Mouse (Mus musculus) midbrain, postnatal 0 days (tissue): ENCODE measurements around the gene Mrps23. TPM values are rescaled to one million over a fixed set of nuclear protein-coding genes. Genes with fewer than 3 reads are reported as not detected.
A peak's percentile ranks its signal among the peaks of the same experiment; 100 is the strongest.

Experiments
- ATAC-seq: fragments of 200-750 bp; cut with Nextera tagmentation; 2 replicates; pipeline ENCODE4 v1.8.0; 2017; ENCODE audit warnings: moderate number of reproducible peaks, mild to moderate bottlenecking, moderate TSS enrichment, moderate library complexity; ENCODE audit not compliant: low FRiP score
- DNase-seq: peaks from one replicate; pipeline ENCODE4 v3.0.0-alpha.2; 2015; ENCODE audit warnings: low spot score
- H3K27ac ChIP-seq: fragments of 300-500 bp; sonication (generic); 2 replicates; pipeline ENCODE4 v1.5.1; 2014; ENCODE audit warnings: low read depth, mild to moderate bottlenecking, low read length, mixed read lengths
- H3K27me3 ChIP-seq: fragments of 300-500 bp; sonication (generic); 2 replicates; pipeline ENCODE4 v1.6.1; 2014; ENCODE audit warnings: low read length, control low read depth, mixed read lengths; ENCODE audit not compliant: insufficient read depth
- H3K36me3 ChIP-seq: fragments of 300-500 bp; sonication (generic); 2 replicates; pipeline ENCODE4 v1.6.1; 2014; ENCODE audit warnings: low read length, control low read depth, mixed read lengths; ENCODE audit not compliant: insufficient read depth
- H3K4me1 ChIP-seq: fragments of 300-500 bp; sonication (generic); 2 replicates; pipeline ENCODE4 v1.6.1; 2014; ENCODE audit warnings: mild to moderate bottlenecking, control low read depth, antibody characterized with exemption, low read length, mixed read lengths; ENCODE audit not compliant: insufficient read depth
- H3K4me2 ChIP-seq: fragments of 300-500 bp; sonication (generic); 2 replicates; pipeline ENCODE4 v1.6.1; 2014; ENCODE audit warnings: low read depth, mild to moderate bottlenecking, low read length, mixed read lengths; ENCODE audit not compliant: poor library complexity, severe bottlenecking
- H3K4me3 ChIP-seq: fragments of 300-500 bp; sonication (generic); 2 replicates; pipeline ENCODE4 v1.5.1; 2014; ENCODE audit warnings: low read depth, mild to moderate bottlenecking, low read length, moderate library complexity
- H3K9ac ChIP-seq: fragments of 300-500 bp; sonication (generic); replicated peaks from 2 replicates; pipeline ENCODE4 v1.6.1; 2014; ENCODE audit warnings: mild to moderate bottlenecking, low read length, moderate library complexity, mixed read lengths; ENCODE audit not compliant: poor library complexity, severe bottlenecking
- H3K9me3 ChIP-seq: fragments of 300-500 bp; sonication (generic); 2 replicates; pipeline ENCODE4 v1.6.1; 2016; ENCODE audit warnings: low read length, control low read depth
- CTCF ChIP-seq: IDR thresholded peaks from 2 replicates; pipeline ENCODE4 v1.5.1; 2016; ENCODE audit warnings: antibody characterized with exemption, mild to moderate bottlenecking
- WGBS: fragments of 180-500 bp; shearing (Covaris S2); extraction: QIAGEN DNeasy Blood & Tissue Kit; methylation state at CpG from one replicate; pipeline ENCODE4 v1.1.7; 2014; 5-methylcytosine and 5-hydroxymethylcytosine counted together
- polyA plus RNA-seq: library from polyadenylated mRNA; unstranded; fragments of >200 nt; fragmentation: Nextera tagmentation; extraction: Ambion mirVana; gene quantifications from 2 replicates; pipeline ENCODE4 v1.2.1, GENCODE M21; 2015
- total RNA-seq: library from RNA; depleted of rRNA; stranded (reverse); fragments of >200 nt; gene quantifications from 2 replicates; pipeline ENCODE4 v1.2.3, GENCODE M21; 2014

Mrps23 gene
- total and polyA plus RNA-seq, 2 experiments from 2014 or later, result 29.4 to 63.2 TPM

GRCm38 (mm10) chr11:88245581-88246170, 41.5 kb downstream of the Mrps23 start:
- Histone ChIP-seq H3K4me2 (no peak overlapping the region), H3K4me3 (no peak overlapping the region), H3K9me3 (no peaks in the 10 kb centered on the region), H3K4me1 (peaks cover 3% of the 10 kb centered on the region; the same call in 1 of the 2 replicates), H3K27ac (no peak overlapping the region), H3K27me3 (no peaks in the 10 kb centered on the region), H3K9ac (no peak overlapping the region), H3K36me3 (no peaks in the 10 kb centered on the region)
- TF ChIP-seq CTCF, result no peak
- 86% methylated on average over 14 of the region's 14 CpGs for WGBS
- no peak for ATAC-seq
- DNase-seq, result no peak

GRCm38 (mm10) chr11:88248636-88249035, 44.4 kb downstream of the Mrps23 start:
- no peak for DNase-seq
- no peak for TF ChIP-seq CTCF
- Histone ChIP-seq H3K9me3 (no peaks in the 10 kb centered on the region), H3K4me1 (no peaks in the 10 kb centered on the region), H3K36me3 (no peaks in the 10 kb centered on the region), H3K27ac (no peak overlapping the region), H3K4me3 (no peak overlapping the region), H3K9ac (no peak overlapping the region), H3K4me2 (no peak overlapping the region), H3K27me3 (no peaks in the 10 kb centered on the region)
- no peak for ATAC-seq
- WGBS, result 66% methylated on average over 5 of the region's 5 CpGs

GRCm38 (mm10) chr11:88250568-88250967, 46.4 kb downstream of the Mrps23 start:
- no peak overlapping the region for H3K4me2 ChIP-seq
- DNase-seq, result no peak
- no peak for TF ChIP-seq CTCF
- H3K9me3 ChIP-seq, result no peaks in the 10 kb centered on the region
- WGBS, result 93% methylated on average over 3 of the region's 3 CpGs
- no peaks in the 10 kb centered on the region for H3K4me1 ChIP-seq
- ATAC-seq, result no peak
- no peak overlapping the region for H3K4me3 ChIP-seq
- H3K36me3 ChIP-seq, result no peaks in the 10 kb centered on the region
- no peak overlapping the region for H3K27ac ChIP-seq
- no peak overlapping the region for H3K9ac ChIP-seq
- H3K27me3 ChIP-seq, result no peaks in the 10 kb centered on the region

- H3K36me3 ChIP-seq, result no peaks in the 10 kb centered on the region
- H3K9me3 ChIP-seq, result no peaks in the 10 kb centered on the region
- H3K27ac ChIP-seq, result no peak overlapping the region
- H3K4me3 ChIP-seq, result no peak overlapping the region
- no peak for ATAC-seq
- no peaks in the 10 kb centered on the region for H3K4me1 ChIP-seq
- no peaks in the 10 kb centered on the region for H3K27me3 ChIP-seq
- no peak overlapping the region for H3K9ac ChIP-seq
- no peak overlapping the region for H3K4me2 ChIP-seq
- TF ChIP-seq CTCF, result no peak
- no peak for DNase-seq
- 86% methylated on average over 7 of the region's 7 CpGs for WGBS
Observed at GRCm38 (mm10) chr11:88251295-88251694, 47.1 kb downstream of the Mrps23 start.

GRCm38 (mm10) chr11:88251972-88252766, 48.0 kb downstream of the Mrps23 start:
- no peaks in the 10 kb centered on the region for H3K9me3 ChIP-seq
- WGBS, result 14% methylated on average over 22 of the region's 22 CpGs
- H3K27me3 ChIP-seq, result no peaks in the 10 kb centered on the region
- no peaks in the 10 kb centered on the region for H3K4me1 ChIP-seq
- no peak overlapping the region for H3K4me3 ChIP-seq
- no peak overlapping the region for H3K27ac ChIP-seq
- peak overlapping the region; percentile 28 for H3K4me2 ChIP-seq
- H3K36me3 ChIP-seq, result no peaks in the 10 kb centered on the region
- peak; percentile 89 for DNase-seq
- TF ChIP-seq CTCF, result peak; percentile 98
- 0 out of 2 replicates have a peak overlapping the region, but pooled peaks have one; percentile 13 for H3K9ac ChIP-seq
- ATAC-seq, result peak; percentile 84
